Mouse (Mus musculus) mammary gland, adult 2 months (tissue): ENCODE data around the gene Alas2. TPM values are rescaled to one million over a fixed set of nuclear protein-coding genes. Genes with fewer than 3 reads are reported as not detected.

Experiments used
- polyA plus RNA-seq: library from polyadenylated mRNA; depleted of rRNA; stranded (reverse); fragments of >200 nt; gene quantifications from 2 replicates; pipeline ENCODE4 v1.2.3, GENCODE M21; 2012; ENCODE audit warnings: low replicate concordance; rRNA removed

The Alas2 gene
- polyA plus RNA-seq, result 5.6 and 6.4 TPM in 2 replicates

GRCm38 (mm10) chrX:150547239-150547638 is at the start of gene Alas2:
Gene Alas2 (plus strand): TSS chrX:150547375.

GRCm38 (mm10) chrX:150588023-150588764 is 41.0 kb downstream of the Alas2 start, which contains the start of gene Pfkfb1:
Gene Pfkfb1 (plus strand): TSS chrX:150588229.

GRCm38 (mm10) chrX:150589696-150590095 is 42.5 kb downstream of the Alas2 start, which contains the start of gene Apex2:
Gene Apex2 (minus strand): TSS chrX:150589868.

Other genes starting within 250 kb of the Alas2 start
- 1.2 and 5.5 TPM in 2 replicates for gene Tmem29, start 88.2 kb upstream of the Alas2 start, polyA plus RNA-seq
- gene Pfkfb1, start 40.9 kb downstream of the Alas2 start, polyA plus RNA-seq, result 38.3 and 84.1 TPM in 2 replicates
- 8.5 and 14.1 TPM in 2 replicates for gene Apex2, start 42.5 kb downstream of the Alas2 start, polyA plus RNA-seq
- gene Tro, start 110.2 kb downstream of the Alas2 start, polyA plus RNA-seq, result 0.86 and 1.9 TPM in 2 replicates